Mouse (Mus musculus) ES-Bruce4 (cell line): ENCODE measurements around the gene Rnf217. TPM values are rescaled to one million over a fixed set of nuclear protein-coding genes. Genes with fewer than 3 reads are reported as not detected.

Source experiments
- H3K27ac ChIP-seq: 2 replicates; pipeline ENCODE4 v1.5.1; 2012; ENCODE audit warnings: low read length, inconsistent platforms; ENCODE audit not compliant: insufficient read depth
- H3K27me3 ChIP-seq: 2 replicates; pipeline ENCODE4 v1.6.1; 2012; ENCODE audit warnings: mild to moderate bottlenecking, low read length, inconsistent platforms; ENCODE audit not compliant: control insufficient read depth, poor library complexity, insufficient read depth, severe bottlenecking
- H3K36me3 ChIP-seq: 2 replicates; pipeline ENCODE4 v1.6.1; 2012; ENCODE audit warnings: inconsistent platforms, mild to moderate bottlenecking, low read length, moderate library complexity; ENCODE audit not compliant: control insufficient read depth, poor library complexity, insufficient read depth, severe bottlenecking
- H3K4me1 ChIP-seq: one replicate; pipeline ENCODE4 v1.8.1; 2011; ENCODE audit warnings: low read length; ENCODE audit not compliant: control insufficient read depth, insufficient read depth
- H3K4me3 ChIP-seq: 2 replicates; pipeline ENCODE4 v1.5.1; 2011; ENCODE audit warnings: low read depth, mild to moderate bottlenecking, low read length
- H3K9ac ChIP-seq: 2 replicates; pipeline ENCODE4 v1.6.1; 2012; ENCODE audit warnings: low read depth, mild to moderate bottlenecking, inconsistent platforms; ENCODE audit not compliant: poor library complexity, severe bottlenecking
- H3K9me3 ChIP-seq: replicated peaks from 2 replicates; pipeline ENCODE4 v1.6.1; 2012; ENCODE audit warnings: mild to moderate bottlenecking, low read length, inconsistent platforms; ENCODE audit not compliant: control insufficient read depth, poor library complexity, insufficient read depth, severe bottlenecking
- CTCF ChIP-seq: IDR thresholded peaks from one replicate; pipeline ENCODE4 v1.8.1; 2011; ENCODE audit warnings: low read depth, low read length
- EP300 ChIP-seq: IDR thresholded peaks from 2 replicates; pipeline ENCODE4 v1.6.1; 2011; ENCODE audit warnings: low read depth, low read length; ENCODE audit not compliant: insufficient read depth
- POLR2A ChIP-seq: IDR thresholded peaks from one replicate; pipeline ENCODE4 v1.8.1; 2011; ENCODE audit warnings: low read length; ENCODE audit not compliant: insufficient read depth
- polyA plus RNA-seq: library from polyadenylated mRNA; stranded (reverse); fragments of >200 nt; gene quantifications from 2 replicates; pipeline ENCODE4 v1.2.4, GENCODE M21; 2011; ENCODE audit warnings: low read depth; ENCODE audit not compliant: missing spikeins, insufficient read depth, insufficient read length

The Rnf217 gene
- polyA plus RNA-seq, 1 experiment, result 2.1 TPM

DNA sequence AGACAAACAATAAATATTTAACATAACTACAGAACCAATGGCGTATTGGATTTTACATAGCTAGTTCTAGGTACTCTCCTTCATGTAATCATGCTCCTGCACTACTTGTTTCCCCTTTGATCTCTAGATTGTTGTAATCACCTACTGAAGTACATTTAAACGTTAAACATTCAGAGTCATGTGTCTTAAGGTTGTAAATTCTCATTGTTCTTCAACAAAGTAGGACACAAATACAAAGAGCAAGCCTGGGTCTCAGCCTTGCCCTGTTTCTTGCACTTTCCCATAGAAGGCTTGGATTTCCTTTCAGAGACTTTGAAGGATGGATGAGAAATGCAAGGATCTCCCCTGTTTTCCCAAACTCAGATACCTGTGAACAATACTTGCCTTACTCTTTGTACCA is 61.8 kb downstream of the Rnf217 start:
- H3K4me1 ChIP-seq, result no peaks in the 10 kb centered on the region
- no peaks in the 10 kb centered on the region for H3K27me3 ChIP-seq
- no peak overlapping the region for H3K9ac ChIP-seq
- H3K9me3 ChIP-seq, result no peaks in the 10 kb centered on the region
- H3K27ac ChIP-seq, result no peak overlapping the region
- no peaks in the 10 kb centered on the region for H3K36me3 ChIP-seq
- TF ChIP-seq EP300 (no peak), POLR2A (no peak)
- H3K4me3 ChIP-seq, result no peak overlapping the region

GRCm38 (mm10) chr10:31544149-31544942 is 64.6 kb downstream of the Rnf217 start:
- Histone ChIP-seq H3K4me1 (no peaks in the 10 kb centered on the region), H3K36me3 (no peaks in the 10 kb centered on the region), H3K9ac (no peak overlapping the region), H3K4me3 (no peak overlapping the region), H3K27ac (no peak overlapping the region), H3K9me3 (no peaks in the 10 kb centered on the region), H3K27me3 (no peaks in the 10 kb centered on the region)
- no peak for TF ChIP-seq CTCF
- no peak for TF ChIP-seq EP300
- no peak for TF ChIP-seq POLR2A

- Histone ChIP-seq H3K27me3 (no peaks in the 10 kb centered on the region), H3K36me3 (no peaks in the 10 kb centered on the region), H3K9me3 (no peaks in the 10 kb centered on the region), H3K9ac (no peak overlapping the region), H3K4me3 (no peak overlapping the region), H3K4me1 (no peaks in the 10 kb centered on the region), H3K27ac (no peak overlapping the region)
- TF ChIP-seq POLR2A, result no peak
- TF ChIP-seq CTCF, result no peak
- no peak for TF ChIP-seq EP300
Measured at GRCm38 (mm10) chr10:31540518-31540917, 68.5 kb downstream of the Rnf217 start.

- no peak for TF ChIP-seq POLR2A
- no peak for TF ChIP-seq CTCF
- no peak for TF ChIP-seq EP300
- Histone ChIP-seq H3K27me3 (no peaks in the 10 kb centered on the region), H3K36me3 (no peaks in the 10 kb centered on the region), H3K4me1 (no peaks in the 10 kb centered on the region), H3K4me3 (no peak overlapping the region), H3K27ac (no peak overlapping the region), H3K9me3 (no peaks in the 10 kb centered on the region), H3K9ac (no peak overlapping the region)
Measured at GRCm38 (mm10) chr10:31539351-31539750, 69.6 kb downstream of the Rnf217 start.

GRCm38 (mm10) chr10:31538721-31539120 is 70.3 kb downstream of the Rnf217 start:
- Histone ChIP-seq H3K4me1 (no peaks in the 10 kb centered on the region), H3K9ac (no peak overlapping the region), H3K36me3 (no peaks in the 10 kb centered on the region), H3K27ac (no peak overlapping the region), H3K4me3 (no peak overlapping the region), H3K9me3 (no peaks in the 10 kb centered on the region), H3K27me3 (no peaks in the 10 kb centered on the region)
- no peak for TF ChIP-seq CTCF
- TF ChIP-seq EP300, result no peak
- no peak for TF ChIP-seq POLR2A

GRCm38 (mm10) chr10:31538243-31538642 is 70.7 kb downstream of the Rnf217 start:
- no peaks in the 10 kb centered on the region for H3K36me3 ChIP-seq
- H3K27ac ChIP-seq, result no peak overlapping the region
- no peaks in the 10 kb centered on the region for H3K27me3 ChIP-seq
- no peak for TF ChIP-seq EP300
- no peak for TF ChIP-seq POLR2A
- no peak for TF ChIP-seq CTCF
- H3K9me3 ChIP-seq, result no peaks in the 10 kb centered on the region
- H3K4me1 ChIP-seq, result peaks cover under 1% of the 10 kb centered on the region
- H3K4me3 ChIP-seq, result no peak overlapping the region
- no peak overlapping the region for H3K9ac ChIP-seq
